Mouse (Mus musculus): ENCODE measurements around the gene Inpp5d. TPM values are rescaled to one million over a fixed set of nuclear protein-coding genes. Genes with fewer than 3 reads are reported as not detected.

Inpp5d gene
- total RNA-seq (2023): 100 to 1,000 TPM; 563 to 576 TPM

GRCm38 (mm10) chr1:87620211-87620668 lies at the start of gene Inpp5d:
Gene Inpp5d, plus strand, starts transcription at chr1:87620312.

GRCm38 (mm10) chr1:87573800-87574215 lies 46.3 kb upstream of the Inpp5d start, which contains the start of gene Ngef:
Gene Ngef, minus strand, starts transcription at chr1:87573870.

GRCm38 (mm10) chr1:87755641-87756470 lies 135.7 kb downstream of the Inpp5d start, which contains the start of gene Atg16l1:
Gene Atg16l1, plus strand, starts transcription at chr1:87755870.

Other genes starting within 250 kb of the Inpp5d start
- not detected for gene Kcnj13, start 225.6 kb upstream of the Inpp5d start, total RNA-seq (2023)
- gene Snorc, start 150.0 kb upstream of the Inpp5d start, total RNA-seq (2023): not detected
- not detected for gene Neu2, start 110.4 kb upstream of the Inpp5d start, total RNA-seq (2023)
- gene Ngef, start 46.4 kb upstream of the Inpp5d start, total RNA-seq (2023): not detected
- gene Atg16l1, start 135.6 kb downstream of the Inpp5d start, total RNA-seq (2023): 10 to 100 TPM; 53.0 to 58.2 TPM
- 1 to 10 TPM; 2.4 to 2.8 TPM for gene Sag, start 183.4 kb downstream of the Inpp5d start, total RNA-seq (2023)
- 100 to 1,000 TPM; 144 to 154 TPM for gene Dgkd, start 233.0 kb downstream of the Inpp5d start, total RNA-seq (2023)

All from monocyte, adult 59 days (primary cell).